Mouse (Mus musculus): Measurements from ENCODE around the gene Evl. TPM values are rescaled to one million over a fixed set of nuclear protein-coding genes. Genes with fewer than 3 reads are reported as not detected.

The Evl gene
- total and polyA plus RNA-seq, 3 experiments = 3.2 to 29.3 (median 11.3) TPM

DNA sequence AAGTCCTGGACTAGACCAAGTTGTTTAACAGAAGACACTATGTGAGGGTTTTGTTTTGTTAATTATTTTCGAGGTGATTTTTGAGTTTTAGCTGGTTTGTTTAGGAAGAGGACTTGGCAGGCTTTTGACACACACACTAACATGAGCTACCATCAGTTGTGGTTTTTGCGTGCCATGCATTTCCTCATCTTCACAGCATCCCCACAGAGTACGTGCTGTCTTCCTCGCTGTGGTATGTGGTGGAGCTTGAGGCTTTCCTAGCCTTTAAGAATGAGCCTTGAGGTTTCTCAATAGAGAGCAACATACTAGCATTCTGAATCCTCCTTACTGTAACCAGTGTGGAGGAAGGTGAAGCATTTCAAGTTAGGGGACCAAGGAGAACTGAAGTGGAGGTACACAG is 46.3 kb downstream of the Evl start:
- Histone ChIP-seq H3K9ac (ENCODE audit: insufficient read depth, low read depth) (no peak overlapping the region), H3K36me3 (replicated peaks in 1 of 2; ENCODE audit: control insufficient read depth in 1 of 2, insufficient read depth in 1 of 2, low read length in 1 of 2) (no peaks in the 10 kb centered on the region), H3K4me1 (ENCODE audit: control insufficient read depth in 1 of 2, insufficient read depth in 2 of 2) (no peaks in the 10 kb centered on the region), H3K79me2 (replicated peaks; ENCODE audit: control insufficient read depth, extremely low read depth, insufficient read depth, poor library complexity, severe bottlenecking) (no peaks in the 10 kb centered on the region), H3K27ac (ENCODE audit: insufficient read depth, low read depth) (no peak overlapping the region), H3K27me3 (replicated peaks) (peaks cover 41% of the 10 kb centered on the region), H3K9me3 (replicated peaks; ENCODE audit: low read length) (no peaks in the 10 kb centered on the region), H3K4me3 (replicated peaks in 1 of 3; ENCODE audit: low read depth in 2 of 3, low read length in 2 of 3, poor library complexity in 1 of 3) (no peak overlapping the region), H3K4me2 (ENCODE audit: insufficient read depth, low read depth, poor library complexity, severe bottlenecking) (no peak overlapping the region)
- TF ChIP-seq GABPA (IDR thresholded peaks at IDR 0.05; ENCODE audit: insufficient replicate concordance, low read depth, low read length) = no peak
- TF ChIP-seq POLR2AphosphoS2 (IDR thresholded peaks at IDR 0.05; ENCODE audit: low read depth, low read length) = no peak
- TF ChIP-seq UBTF (IDR thresholded peaks at IDR 0.05; ENCODE audit: low read depth, low read length) = no peak
- TF ChIP-seq EP300 (IDR thresholded peaks at IDR 0.05; ENCODE audit: low read length) = no peak
- no peak for TF ChIP-seq ZNF384 (IDR thresholded peaks at IDR 0.05; ENCODE audit: low read depth, low read length)
- no peak for TF ChIP-seq SIN3A (IDR thresholded peaks at IDR 0.05; ENCODE audit: low read length)
- TF ChIP-seq ETS1 (conservative IDR thresholded peaks at IDR 0.05; ENCODE audit: low read depth, low read length) = no peak
- no peak for TF ChIP-seq CHD2 (IDR thresholded peaks at IDR 0.05; ENCODE audit: low read length)
- TF ChIP-seq TCF12 (IDR thresholded peaks at IDR 0.05; ENCODE audit: low read depth, low read length) = no peak
- no peak for TF ChIP-seq MAZ (IDR thresholded peaks at IDR 0.05; ENCODE audit: low read depth, low read length)
- no peak for TF ChIP-seq MYC (IDR thresholded peaks at IDR 0.05; ENCODE audit: low read depth, low read length)
- TF ChIP-seq POLR2A (IDR thresholded peaks at IDR 0.05; ENCODE audit: low read depth, low read length) = no peak
- no peak for TF ChIP-seq CTCF (conservative IDR thresholded peaks at IDR 0.05 in 1 of 2, IDR thresholded peaks at IDR 0.05 in 1 of 2; ENCODE audit: low read depth in 2 of 2, low read length in 2 of 2)
- TF ChIP-seq PAX5 (IDR thresholded peaks at IDR 0.05; ENCODE audit: low read length) = no peak
- TF ChIP-seq RAD21 (IDR thresholded peaks at IDR 0.05; ENCODE audit: low read depth, low read length) = no peak
- DNase-seq (ENCODE audit: extremely low read depth) = no peak
- dilution Hi-C loops (cut with MboI; ENCODE audit: extremely low pct_ligation_motif_present, extremely low pct_unique_long_range_greater_than_20kb, low sequenced_read_pairs) = no loop called here
- in situ Hi-C loops (cut with MboI; ENCODE audit: low pct_ligation_motif_present, low pct_unique_long_range_greater_than_20kb, low sequenced_read_pairs) = loop anchor here (25.0 kb wide), 1 partner anchor 161 kb away; no protein-coding TSS in a partner anchor

DNA sequence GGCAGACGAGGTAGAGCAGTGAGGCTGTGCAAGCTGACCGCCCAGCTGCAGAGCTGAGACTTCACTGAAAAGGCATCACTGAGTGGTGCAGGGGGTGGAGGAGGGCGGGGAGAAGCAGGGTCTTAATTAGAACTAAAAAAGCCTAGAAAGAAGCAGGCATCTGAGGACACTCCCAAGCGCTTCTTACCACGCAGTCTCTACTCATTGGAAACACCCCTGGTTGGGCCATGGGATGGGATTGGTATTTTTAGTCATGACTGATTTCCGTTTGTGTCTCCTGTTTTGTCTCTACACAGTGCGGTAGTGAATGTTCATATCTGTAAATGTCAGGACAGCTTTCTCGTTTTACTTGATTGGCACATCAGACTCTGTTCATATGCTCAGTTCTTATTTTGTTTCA is 46.8 kb downstream of the Evl start:
- Histone ChIP-seq H3K27ac (ENCODE audit: insufficient read depth, low read depth) (no peak overlapping the region), H3K79me2 (replicated peaks; ENCODE audit: control insufficient read depth, extremely low read depth, insufficient read depth, poor library complexity, severe bottlenecking) (no peaks in the 10 kb centered on the region), H3K9me3 (replicated peaks; ENCODE audit: low read length) (no peaks in the 10 kb centered on the region), H3K27me3 (replicated peaks) (peaks cover 41% of the 10 kb centered on the region), H3K36me3 (replicated peaks in 1 of 2; ENCODE audit: control insufficient read depth in 1 of 2, insufficient read depth in 1 of 2, low read length in 1 of 2) (no peaks in the 10 kb centered on the region), H3K9ac (ENCODE audit: insufficient read depth, low read depth) (no peak overlapping the region), H3K4me1 (ENCODE audit: control insufficient read depth in 1 of 2, insufficient read depth in 2 of 2) (no peaks in the 10 kb centered on the region), H3K4me2 (ENCODE audit: insufficient read depth, low read depth, poor library complexity, severe bottlenecking) (no peak overlapping the region), H3K4me3 (replicated peaks in 1 of 3; ENCODE audit: low read depth in 2 of 3, low read length in 2 of 3, poor library complexity in 1 of 3) (no peak overlapping the region)
- dilution Hi-C loops (cut with MboI; ENCODE audit: extremely low pct_ligation_motif_present, extremely low pct_unique_long_range_greater_than_20kb, low sequenced_read_pairs) = no loop called here
- in situ Hi-C loops (cut with MboI; ENCODE audit: low pct_ligation_motif_present, low pct_unique_long_range_greater_than_20kb, low sequenced_read_pairs) = loop anchor here (25.0 kb wide), 1 partner anchor 161 kb away; no protein-coding TSS in a partner anchor
- DNase-seq (ENCODE audit: extremely low read depth) = no peak
- no peak for TF ChIP-seq CHD1 (IDR thresholded peaks at IDR 0.05; ENCODE audit: low read depth, low read length)
- no peak for TF ChIP-seq ETS1 (conservative IDR thresholded peaks at IDR 0.05; ENCODE audit: low read depth, low read length)
- TF ChIP-seq TBP (conservative IDR thresholded peaks at IDR 0.05; ENCODE audit: low read depth, low read length) = no peak
- no peak for TF ChIP-seq USF1 (IDR thresholded peaks at IDR 0.05; ENCODE audit: low read depth, low read length)
- no peak for TF ChIP-seq MYC (IDR thresholded peaks at IDR 0.05; ENCODE audit: low read depth, low read length)
- TF ChIP-seq USF2 (conservative IDR thresholded peaks at IDR 0.05; ENCODE audit: low read depth, low read length) = no peak
- TF ChIP-seq MXI1 (IDR thresholded peaks at IDR 0.05; ENCODE audit: low read depth, low read length) = no peak
- no peak for TF ChIP-seq HCFC1 (IDR thresholded peaks at IDR 0.05; ENCODE audit: low read depth, low read length)
- TF ChIP-seq KAT2A (IDR thresholded peaks at IDR 0.05; ENCODE audit: insufficient replicate concordance, low read length) = no peak
- TF ChIP-seq CHD2 (IDR thresholded peaks at IDR 0.05; ENCODE audit: low read length) = no peak
